Mouse (Mus musculus) MEL (cell line): ENCODE measurements at regions not wholly inside any gene's neighbourhood (a gene's known extent, or its start where the extent isn't known, plus 50 kb on each side); places are given as distances from the start of the nearest gene placed in this dataset.

Experiments used
- CHD2 ChIP-seq: IDR thresholded peaks from 2 replicates; pipeline ENCODE4 v1.6.1; 2011; ENCODE audit warnings: low read length, improper control_type of control experiment
- CTCF ChIP-seq, 3 experiments: IDR thresholded peaks in 2 of 3; conservative IDR thresholded peaks in 1 of 3; 2 replicates each; pipeline ENCODE4 v1.5.1; 2011 to 2012; ENCODE audit warnings: low read length in 3 of 3, low read depth in 2 of 3, mild to moderate bottlenecking in 2 of 3, improper control_type of control experiment in 1 of 3, inconsistent platforms in 1 of 3, mixed read lengths in 1 of 3, moderate library complexity in 1 of 3; ENCODE audit not compliant: control insufficient read depth in 1 of 3, insufficient read depth in 1 of 3, poor library complexity in 1 of 3, severe bottlenecking in 1 of 3
- GABPA ChIP-seq: IDR thresholded peaks from 2 replicates; pipeline ENCODE4 v1.6.1; 2012; ENCODE audit warnings: low read depth, mild to moderate bottlenecking, inconsistent platforms, low read length, improper control_type of control experiment, moderate library complexity
- RAD21 ChIP-seq: IDR thresholded peaks from 2 replicates; pipeline ENCODE4 v1.6.1; 2011; ENCODE audit warnings: mild to moderate bottlenecking, low read depth, low read length, improper control_type of control experiment

- TF ChIP-seq RAD21, result no peak
- no peak for TF ChIP-seq CHD2
- TF ChIP-seq CTCF (IDR thresholded peaks at IDR 0.05 in 2 of 3, conservative IDR thresholded peaks at IDR 0.05 in 1 of 3; ENCODE audit: control insufficient read depth in 1 of 3, insufficient read depth in 1 of 3, low read depth in 2 of 3, low read length in 3 of 3, poor library complexity in 1 of 3, severe bottlenecking in 1 of 3), result no peak
- TF ChIP-seq GABPA, result no peak
Measured at GRCm38 (mm10) chr9:61075071-61075470, 280.7 kb downstream of the Uaca start.
